Mouse (Mus musculus) stomach, postnatal 0 days (tissue): ENCODE measurements around the gene Cfap43.

Experiments
- CTCF ChIP-seq: IDR thresholded peaks from 2 replicates; pipeline ENCODE4 v1.5.1; 2016; ENCODE audit warnings: antibody characterized with exemption, low read depth, mild to moderate bottlenecking, moderate library complexity
- EP300 ChIP-seq: optimal IDR thresholded peaks from 2 replicates; pipeline ENCODE3; 2016; ENCODE audit warnings: antibody characterized with exemption

DNA sequence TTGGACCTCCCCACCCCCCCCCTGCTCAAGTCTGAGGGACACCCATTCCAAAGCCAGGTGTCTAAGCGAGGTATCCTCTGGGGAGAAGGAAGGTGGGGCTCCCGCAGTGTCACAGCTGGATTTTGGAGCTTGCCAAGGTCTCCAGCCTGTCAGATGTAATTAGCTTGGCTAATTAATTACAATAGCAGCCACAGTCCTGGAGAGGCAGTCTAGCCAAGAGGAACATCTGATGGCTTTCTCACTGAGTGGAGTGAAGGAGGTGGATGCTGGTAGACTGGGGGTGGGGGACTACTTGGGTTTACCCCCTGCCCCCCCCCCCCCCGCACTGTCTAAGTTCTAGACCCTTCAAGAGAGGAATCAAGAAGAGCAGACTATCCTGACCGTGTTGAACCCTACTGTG lies 15.4 kb downstream of the Cfap43 start:
- TF ChIP-seq CTCF (no peak), EP300 (no peak)
